Mouse (Mus musculus): Measurements from ENCODE around the gene Rexo4. TPM values are rescaled to one million over a fixed set of nuclear protein-coding genes. Genes with fewer than 3 reads are reported as not detected.

Gene Rexo4
- 10 to 100 TPM; 16.0 to 19.1 TPM for total RNA-seq (2021)
- long read RNA-seq, experiment 1, transcript Rexo4-201 (8 exons, 2,281 nt) = major isoform, 18 of 21 reads
- long read RNA-seq, experiment 1, partial matches to known transcripts = 1 of 21 reads
- long read RNA-seq, experiment 1, other reads (novel, unspliced or antisense) = 0 of 21 reads
- long read RNA-seq, experiment 2, transcript Rexo4-201 (8 exons, 2,281 nt) = major isoform, 8 of 10 reads
- long read RNA-seq, experiment 2, partial matches to known transcripts = 0 of 10 reads
- long read RNA-seq, experiment 2, other reads (novel, unspliced or antisense) = 2 of 10 reads

- intact Hi-C loops (cut with DNase I) = no loop called here
- TF ChIP-seq CTCF (IDR thresholded peaks at IDR 0.05) = no peak; the same call in 1 of the 2 replicates
- peak; percentile 96 for DNase-seq
- peak within 1 kb of the TSS; percentile 99 for H3K27ac ChIP-seq
- H3K4me3 ChIP-seq = peak within 1 kb of the TSS; percentile 74
Observed at GRCm38 (mm10) chr2:26963923-26964723, at the start of gene Rexo4. Gene Rexo4, minus strand, starts transcription at chr2:26964386.

DNA sequence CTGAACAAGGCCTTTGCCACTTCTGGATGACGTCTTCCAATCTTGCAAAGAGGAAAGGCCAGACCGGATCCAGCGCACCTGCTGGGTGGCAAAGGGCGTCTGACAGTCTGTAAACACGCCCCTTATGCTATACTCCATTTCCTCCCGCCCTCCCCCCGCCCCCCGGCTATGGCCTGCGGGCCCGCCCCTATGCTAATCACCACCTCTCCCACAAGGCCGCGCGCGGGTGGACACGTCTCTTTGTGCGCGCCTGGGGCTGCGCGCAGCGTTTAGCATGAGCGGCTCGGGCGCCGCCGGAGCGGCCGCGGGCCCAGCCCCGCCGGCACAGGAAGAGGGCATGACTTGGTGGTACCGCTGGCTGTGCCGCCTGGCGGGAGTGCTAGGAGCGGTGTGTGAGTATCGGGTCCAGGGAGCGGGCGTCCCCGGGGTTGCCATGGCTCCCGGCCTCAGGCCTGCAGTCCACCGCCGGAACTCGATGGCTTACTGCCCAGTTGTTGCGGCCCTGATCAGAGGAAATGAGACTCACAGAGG is 45.6 kb upstream of the Rexo4 start, which contains the start of gene Cacfd1:
Gene Cacfd1 (plus strand): TSS at position 213 of the 531 bp plus-strand sequence.
- Histone ChIP-seq H3K4me3 (peak within 1 kb of the TSS; percentile 96), H3K27ac (peak within 1 kb of the TSS; percentile 93)
- DNase-seq = peak; percentile 92
- peak; percentile 2; the same call in 1 of the 2 replicates for TF ChIP-seq CTCF (IDR thresholded peaks at IDR 0.05)
- intact Hi-C loops (cut with DNase I) = loop anchor here (5.0 kb wide), 1 partner anchor 72 kb away; no protein-coding TSS in a partner anchor

GRCm38 (mm10) chr2:27007701-27008100 is 43.5 kb upstream of the Rexo4 start:
- DNase-seq = no peak
- no peak for TF ChIP-seq CTCF (IDR thresholded peaks at IDR 0.05)
- Histone ChIP-seq H3K27ac (no peak overlapping the region), H3K4me3 (no peak overlapping the region)
- intact Hi-C loops (cut with DNase I) = loop anchor here (5.0 kb wide), 1 partner anchor 70 kb away; no protein-coding TSS in a partner anchor

GRCm38 (mm10) chr2:27006255-27006654 is 42.1 kb upstream of the Rexo4 start:
- Histone ChIP-seq H3K4me3 (no peak overlapping the region), H3K27ac (no peak overlapping the region)
- no peak for TF ChIP-seq CTCF (IDR thresholded peaks at IDR 0.05)
- DNase-seq = no peak
- intact Hi-C loops (cut with DNase I) = loop anchor here (5.0 kb wide), 1 partner anchor 69 kb away; no protein-coding TSS in a partner anchor

DNA sequence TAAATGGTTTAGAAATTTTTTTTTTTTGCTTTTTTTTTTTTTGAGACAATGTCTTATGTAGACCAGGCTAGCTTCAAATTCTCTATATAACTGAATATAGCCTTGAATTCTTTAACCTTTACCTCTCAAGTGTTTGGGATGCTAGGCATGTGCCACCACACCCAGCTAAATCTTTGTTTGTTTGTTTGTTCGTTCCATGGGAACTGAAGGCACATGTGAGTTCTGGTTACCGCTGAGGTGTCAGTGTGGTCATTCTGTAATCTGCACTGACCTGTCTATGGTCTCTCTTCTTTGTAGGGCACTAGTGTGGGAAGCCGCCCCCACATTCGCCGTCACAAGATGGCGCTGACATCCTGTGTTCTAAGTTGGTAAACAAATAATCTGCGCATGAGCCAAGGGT is 33.8 kb upstream of the Rexo4 start:
- no peak overlapping the region for H3K4me3 ChIP-seq
- no peak for DNase-seq
- intact Hi-C loops (cut with DNase I) = no loop called here
- no peak for TF ChIP-seq CTCF (IDR thresholded peaks at IDR 0.05)
- no peak overlapping the region for H3K27ac ChIP-seq

GRCm38 (mm10) chr2:26997498-26997897 is 33.3 kb upstream of the Rexo4 start:
- intact Hi-C loops (cut with DNase I) = no loop called here
- Histone ChIP-seq H3K4me3 (no peak overlapping the region), H3K27ac (no peak overlapping the region)
- TF ChIP-seq CTCF (IDR thresholded peaks at IDR 0.05) = 0 out of 2 replicates have a peak, but pooled peaks have one; percentile 7
- no peak for DNase-seq

- Histone ChIP-seq H3K27ac (no peak overlapping the region), H3K4me3 (no peak overlapping the region)
- intact Hi-C loops (cut with DNase I) = no loop called here
- no peak for DNase-seq
- no peak for TF ChIP-seq CTCF (IDR thresholded peaks at IDR 0.05)
Observed at GRCm38 (mm10) chr2:26993936-26994335, 29.8 kb upstream of the Rexo4 start.

- H3K27ac ChIP-seq = no peak overlapping the region
- TF ChIP-seq CTCF (IDR thresholded peaks at IDR 0.05) = no peak
- no peak overlapping the region for H3K4me3 ChIP-seq
- intact Hi-C loops (cut with DNase I) = no loop called here
- no peak for DNase-seq
Observed at GRCm38 (mm10) chr2:26984640-26985039, 20.5 kb upstream of the Rexo4 start.

GRCm38 (mm10) chr2:26984179-26984578 is 20.0 kb upstream of the Rexo4 start:
- TF ChIP-seq CTCF (IDR thresholded peaks at IDR 0.05) = no peak
- H3K4me3 ChIP-seq = no peak overlapping the region
- no peak for DNase-seq
- no peak overlapping the region for H3K27ac ChIP-seq
- intact Hi-C loops (cut with DNase I) = no loop called here

GRCm38 (mm10) chr2:26980361-26980760 is 16.2 kb upstream of the Rexo4 start:
- no peak for TF ChIP-seq CTCF (IDR thresholded peaks at IDR 0.05)
- no peak overlapping the region for H3K27ac ChIP-seq
- no peak for DNase-seq
- intact Hi-C loops (cut with DNase I) = no loop called here
- H3K4me3 ChIP-seq = no peak overlapping the region

- DNase-seq = no peak
- H3K4me3 ChIP-seq = no peak overlapping the region
- TF ChIP-seq CTCF (IDR thresholded peaks at IDR 0.05) = no peak
- H3K27ac ChIP-seq = no peak overlapping the region
- intact Hi-C loops (cut with DNase I) = no loop called here
Observed at GRCm38 (mm10) chr2:26973960-26974359, 9.8 kb upstream of the Rexo4 start.

- Histone ChIP-seq H3K4me3 (no peak within 1 kb of the TSS), H3K27ac (no peak within 1 kb of the TSS)
- TF ChIP-seq CTCF (IDR thresholded peaks at IDR 0.05) = no peak
- DNase-seq = no peak
- intact Hi-C loops (cut with DNase I) = no loop called here
Observed at GRCm38 (mm10) chr2:26973116-26973515, 8.9 kb upstream of the Rexo4 start, which contains the start of gene Adamts13. Gene Adamts13, plus strand, starts transcription at chr2:26973416.

GRCm38 (mm10) chr2:26967262-26967661 is 3.1 kb upstream of the Rexo4 start:
- H3K4me3 ChIP-seq = no peak overlapping the region
- intact Hi-C loops (cut with DNase I) = no loop called here
- no peak overlapping the region for H3K27ac ChIP-seq
- peak; percentile 25; the same call in 1 of the 2 replicates for TF ChIP-seq CTCF (IDR thresholded peaks at IDR 0.05)
- no peak for DNase-seq
